Mouse (Mus musculus) heart, postnatal 25 days (tissue): ENCODE results near the gene Eif4e. TPM values are rescaled to one million over a fixed set of nuclear protein-coding genes. Genes with fewer than 3 reads are reported as not detected.
A peak's percentile ranks its signal among the peaks of the same experiment; 100 is the strongest.

Experiments
- DNase-seq: peaks from one replicate; pipeline ENCODE4 v3.0.0; 2022; ENCODE audit warnings: low spot score
- intact Hi-C: fragments of 180-260 bp; cut with DNase I; formaldehyde crosslinking; loops from one replicate; pipeline ENCODE4 v1.15.1; 2025
- total RNA-seq, 2 experiments: library from RNA; stranded (reverse); gene quantifications; 2 replicates each; pipeline ENCODE4 v1.2.3; 2021

Gene Eif4e
- 100 to 1,000 TPM; 171 to 172 TPM for total RNA-seq

- intact Hi-C loops: loop anchor here (2.0 kb wide), 1 partner anchor 37 kb away; the partner anchor contains the start of gene Metap1
Measured at GRCm38 (mm10) chr3:138526073-138526915, at the start of gene Eif4e. Gene Eif4e (plus strand): TSS chr3:138526179.

GRCm38 (mm10) chr3:138479489-138479888 is 46.5 kb upstream of the Eif4e start:
- intact Hi-C loops: no loop called here
- no peak for DNase-seq

More at GRCm38 (mm10) chr3:138526073-138526915, at the start of gene Eif4e:
- peak; percentile 46 for DNase-seq

GRCm38 (mm10) chr3:138481526-138482284 is 44.3 kb upstream of the Eif4e start:
- intact Hi-C loops: loop anchor here (10.0 kb wide), 1 partner anchor 593 kb away; the partner anchor contains the start of gene Rap1gds1
- DNase-seq: no peak

- DNase-seq: no peak
- intact Hi-C loops: loop anchor here (10.0 kb wide), 1 partner anchor 592 kb away; the partner anchor contains the start of gene Rap1gds1
Measured at GRCm38 (mm10) chr3:138483240-138483639, 42.7 kb upstream of the Eif4e start.

- DNase-seq: no peak
- intact Hi-C loops: loop anchor here (2.0 to 10.0 kb wide), 3 partner anchors 38 to 586 kb away; partner anchors contain the start of genes Adh5, Eif4e and Rap1gds1
Measured at GRCm38 (mm10) chr3:138488584-138489326, 37.2 kb upstream of the Eif4e start.

GRCm38 (mm10) chr3:138489327-138490033 is 36.5 kb upstream of the Eif4e start, which contains the start of gene Metap1:
Gene Metap1 (minus strand): TSS chr3:138489515.
- intact Hi-C loops: loop anchor here (2.0 to 10.0 kb wide), 3 partner anchors 37 to 585 kb away; partner anchors contain the start of genes Adh5, Eif4e and Rap1gds1

GRCm38 (mm10) chr3:138490034-138490337 is 36.0 kb upstream of the Eif4e start:
- no peak for DNase-seq
- intact Hi-C loops: no loop called here

More at GRCm38 (mm10) chr3:138489327-138490033, 36.5 kb upstream of the Eif4e start, which contains the start of gene Metap1:
- peak; percentile 88 for DNase-seq

- intact Hi-C loops: no loop called here
- no peak for DNase-seq
Measured at GRCm38 (mm10) chr3:138493668-138494067, 32.3 kb upstream of the Eif4e start.

GRCm38 (mm10) chr3:138494565-138494964 is 31.4 kb upstream of the Eif4e start:
- intact Hi-C loops: no loop called here
- DNase-seq: no peak

GRCm38 (mm10) chr3:138495166-138496145 is 30.5 kb upstream of the Eif4e start:
- DNase-seq: no peak

GRCm38 (mm10) chr3:138498731-138499130 is 27.2 kb upstream of the Eif4e start:
- no peak for DNase-seq
- intact Hi-C loops: no loop called here

More at GRCm38 (mm10) chr3:138495166-138496145, 30.5 kb upstream of the Eif4e start:
- intact Hi-C loops: no loop called here

GRCm38 (mm10) chr3:138499854-138500740 is 25.9 kb upstream of the Eif4e start:
- DNase-seq: no peak
- intact Hi-C loops: loop anchor here (10.0 kb wide), 1 partner anchor 405 kb away; no protein-coding TSS in a partner anchor

GRCm38 (mm10) chr3:138503754-138504153 is 22.2 kb upstream of the Eif4e start:
- DNase-seq: no peak
- intact Hi-C loops: loop anchor here (10.0 kb wide), 1 partner anchor 401 kb away; no protein-coding TSS in a partner anchor

GRCm38 (mm10) chr3:138506749-138507148 is 19.2 kb upstream of the Eif4e start:
- intact Hi-C loops: loop anchor here (10.0 kb wide), 1 partner anchor 398 kb away; no protein-coding TSS in a partner anchor
- DNase-seq: no peak

- no peak for DNase-seq
- intact Hi-C loops: loop anchor here (10.0 kb wide), 1 partner anchor 395 kb away; no protein-coding TSS in a partner anchor
Measured at GRCm38 (mm10) chr3:138509581-138509980, 16.4 kb upstream of the Eif4e start.

GRCm38 (mm10) chr3:138510471-138510870 is 15.5 kb upstream of the Eif4e start:
- intact Hi-C loops: loop anchor here (5.0 kb wide), 1 partner anchor 107 kb away; no protein-coding TSS in a partner anchor
- no peak for DNase-seq
